Mouse (Mus musculus): ENCODE measurements at regions not wholly inside any gene's neighbourhood (a gene's known extent, or its start where the extent isn't known, plus 50 kb on each side); places are given as distances from the start of the nearest gene placed in this dataset.

- Histone ChIP-seq H3K4me1 (replicated peaks) (no peaks in the 10 kb centered on the region), H3K27me3 (ENCODE audit: insufficient read depth, poor library complexity, severe bottlenecking) (no peaks in the 10 kb centered on the region)
- WGBS, result 82% methylated on average over 4 of the region's 4 CpGs
Observed at GRCm38 (mm10) chr10:21672171-21672570, 79.2 kb downstream of the 1700020N01Rik start.

DNA sequence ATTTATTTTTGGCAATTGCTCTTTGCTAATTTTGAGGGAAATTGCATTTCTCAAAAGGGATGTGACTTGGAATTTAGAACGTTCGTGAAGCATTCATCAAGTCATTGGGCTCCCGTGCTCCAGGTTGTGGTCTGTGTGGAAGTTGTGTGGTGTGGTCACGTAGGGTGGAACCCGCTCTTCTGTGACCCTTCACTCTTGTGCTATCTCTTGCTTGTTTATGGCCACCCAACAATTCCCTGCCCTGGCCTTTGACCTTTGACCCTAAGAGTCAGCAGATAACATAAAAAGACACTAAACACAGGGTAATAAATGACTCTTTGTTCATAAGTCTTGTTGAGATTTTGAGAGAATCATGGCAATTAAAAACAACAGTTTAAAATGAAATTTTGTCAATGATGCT is 79.7 kb downstream of the 1700020N01Rik start:
- Histone ChIP-seq H3K27me3 (ENCODE audit: insufficient read depth, poor library complexity, severe bottlenecking) (no peaks in the 10 kb centered on the region), H3K4me3 (no peak overlapping the region), H3K4me1 (replicated peaks) (no peaks in the 10 kb centered on the region), H3K9me3 (no peaks in the 10 kb centered on the region), H3K27ac (no peak overlapping the region), H3K36me3 (no peaks in the 10 kb centered on the region)
- no peak for DNase-seq (ENCODE audit: low spot score)
- 50% methylated on average over 5 of the region's 5 CpGs for WGBS

More at GRCm38 (mm10) chr10:21672171-21672570, 79.2 kb downstream of the 1700020N01Rik start:
- DNase-seq (ENCODE audit: low spot score), result no peak
- no peaks in the 10 kb centered on the region for H3K9me3 ChIP-seq
- H3K27ac ChIP-seq, result no peak overlapping the region
- no peaks in the 10 kb centered on the region for H3K36me3 ChIP-seq
- no peak overlapping the region for H3K4me3 ChIP-seq

DNA sequence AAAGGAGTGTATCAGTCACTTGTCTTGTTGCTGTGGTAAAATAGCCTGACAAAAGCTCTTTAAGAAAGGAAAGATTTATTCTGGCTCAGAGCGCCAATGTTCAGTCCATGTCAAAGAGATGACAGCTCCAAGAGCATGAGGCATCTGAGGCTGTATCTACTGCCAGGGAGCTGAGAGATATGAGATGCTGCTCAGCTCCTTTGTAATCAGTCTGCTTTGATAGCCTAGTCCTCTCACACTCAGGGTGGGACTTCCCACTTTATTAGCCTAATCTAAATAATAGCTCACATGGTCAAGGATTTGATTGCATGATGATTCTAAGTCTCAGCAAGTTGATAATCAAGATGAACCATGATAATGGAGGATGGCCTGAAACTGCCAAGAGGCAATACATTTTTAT is 80.9 kb downstream of the 1700020N01Rik start:
- Histone ChIP-seq H3K27me3 (ENCODE audit: insufficient read depth, poor library complexity, severe bottlenecking) (no peaks in the 10 kb centered on the region), H3K4me1 (replicated peaks) (peaks cover under 1% of the 10 kb centered on the region), H3K36me3 (no peaks in the 10 kb centered on the region), H3K27ac (no peak overlapping the region), H3K4me3 (no peak overlapping the region), H3K9me3 (no peaks in the 10 kb centered on the region)
- 94% methylated on average over 1 of the region's 1 CpGs for WGBS
- DNase-seq (ENCODE audit: low spot score), result no peak

GRCm38 (mm10) chr10:21675786-21676185 is 82.8 kb downstream of the 1700020N01Rik start:
- no peak for DNase-seq (ENCODE audit: low spot score)
- no peaks in the 10 kb centered on the region for H3K27me3 ChIP-seq (ENCODE audit: insufficient read depth, poor library complexity, severe bottlenecking)
- H3K27ac ChIP-seq, result no peak overlapping the region
- H3K36me3 ChIP-seq, result no peaks in the 10 kb centered on the region
- WGBS, result 95% methylated on average over 14 of the region's 14 CpGs
- H3K4me1 ChIP-seq (replicated peaks), result peaks cover 17% of the 10 kb centered on the region
- no peak overlapping the region for H3K4me3 ChIP-seq
- H3K9me3 ChIP-seq, result no peaks in the 10 kb centered on the region

DNA sequence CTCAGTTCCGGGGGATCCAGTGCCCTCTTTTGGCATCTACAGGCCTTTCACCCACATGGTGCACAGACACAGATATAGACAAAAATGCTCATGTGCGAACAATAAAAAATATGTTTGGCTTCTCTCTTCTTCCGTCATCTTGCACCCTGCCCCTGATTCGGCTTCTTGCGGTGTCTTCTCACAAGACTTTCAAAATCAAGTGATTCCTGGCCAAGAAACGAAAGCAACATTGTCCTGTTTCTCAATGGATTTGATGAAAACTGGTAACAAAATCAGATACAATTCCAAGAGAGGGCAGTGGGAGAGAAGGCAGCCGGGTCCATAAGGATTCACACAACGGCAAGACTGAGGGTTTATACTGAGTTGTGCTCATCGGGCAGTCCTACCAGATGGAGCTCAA is 85.0 kb downstream of the 1700020N01Rik start:
- H3K4me1 ChIP-seq (replicated peaks), result peaks cover 22% of the 10 kb centered on the region
- 93% methylated on average over 9 of the region's 9 CpGs for WGBS
- no peak overlapping the region for H3K27ac ChIP-seq
- H3K4me3 ChIP-seq, result no peak overlapping the region
- no peaks in the 10 kb centered on the region for H3K27me3 ChIP-seq (ENCODE audit: insufficient read depth, poor library complexity, severe bottlenecking)
- H3K9me3 ChIP-seq, result no peaks in the 10 kb centered on the region
- no peak for DNase-seq (ENCODE audit: low spot score)
- H3K36me3 ChIP-seq, result no peaks in the 10 kb centered on the region

GRCm38 (mm10) chr10:21678372-21678771 is 85.4 kb downstream of the 1700020N01Rik start:
- DNase-seq (ENCODE audit: low spot score), result no peak
- 90% methylated on average over 6 of the region's 6 CpGs for WGBS
- Histone ChIP-seq H3K9me3 (no peaks in the 10 kb centered on the region), H3K4me1 (replicated peaks) (peaks cover 22% of the 10 kb centered on the region), H3K27ac (no peak overlapping the region), H3K4me3 (no peak overlapping the region), H3K27me3 (ENCODE audit: insufficient read depth, poor library complexity, severe bottlenecking) (no peaks in the 10 kb centered on the region), H3K36me3 (no peaks in the 10 kb centered on the region)

- Histone ChIP-seq H3K36me3 (no peaks in the 10 kb centered on the region), H3K27ac (peak overlapping the region; percentile 13; the same call in 1 of the 2 replicates), H3K4me3 (no peak overlapping the region), H3K9me3 (no peaks in the 10 kb centered on the region), H3K27me3 (ENCODE audit: insufficient read depth, poor library complexity, severe bottlenecking) (no peaks in the 10 kb centered on the region), H3K4me1 (replicated peaks) (peaks cover 22% of the 10 kb centered on the region)
- no peak for DNase-seq (ENCODE audit: low spot score)
- 57% methylated on average over 10 of the region's 10 CpGs for WGBS
Observed at GRCm38 (mm10) chr10:21678811-21679451, 86.0 kb downstream of the 1700020N01Rik start.

- WGBS, result 35% methylated on average over 4 of the region's 4 CpGs
- Histone ChIP-seq H3K4me3 (no peak overlapping the region), H3K27me3 (ENCODE audit: insufficient read depth, poor library complexity, severe bottlenecking) (no peaks in the 10 kb centered on the region), H3K27ac (no peak overlapping the region), H3K4me1 (replicated peaks) (peaks cover 38% of the 10 kb centered on the region), H3K9me3 (no peaks in the 10 kb centered on the region), H3K36me3 (no peaks in the 10 kb centered on the region)
- DNase-seq (ENCODE audit: low spot score), result peak; percentile 10
Observed at GRCm38 (mm10) chr10:21680789-21681188, 87.8 kb downstream of the 1700020N01Rik start.

- Histone ChIP-seq H3K4me3 (no peak overlapping the region), H3K4me1 (replicated peaks) (peaks cover 32% of the 10 kb centered on the region), H3K9me3 (no peaks in the 10 kb centered on the region), H3K27ac (no peak overlapping the region), H3K27me3 (ENCODE audit: insufficient read depth, poor library complexity, severe bottlenecking) (no peaks in the 10 kb centered on the region), H3K36me3 (no peaks in the 10 kb centered on the region)
- WGBS, result 54% methylated on average over 9 of the region's 9 CpGs
- no peak for DNase-seq (ENCODE audit: low spot score)
Observed at GRCm38 (mm10) chr10:21684286-21685013, 91.5 kb downstream of the 1700020N01Rik start.

DNA sequence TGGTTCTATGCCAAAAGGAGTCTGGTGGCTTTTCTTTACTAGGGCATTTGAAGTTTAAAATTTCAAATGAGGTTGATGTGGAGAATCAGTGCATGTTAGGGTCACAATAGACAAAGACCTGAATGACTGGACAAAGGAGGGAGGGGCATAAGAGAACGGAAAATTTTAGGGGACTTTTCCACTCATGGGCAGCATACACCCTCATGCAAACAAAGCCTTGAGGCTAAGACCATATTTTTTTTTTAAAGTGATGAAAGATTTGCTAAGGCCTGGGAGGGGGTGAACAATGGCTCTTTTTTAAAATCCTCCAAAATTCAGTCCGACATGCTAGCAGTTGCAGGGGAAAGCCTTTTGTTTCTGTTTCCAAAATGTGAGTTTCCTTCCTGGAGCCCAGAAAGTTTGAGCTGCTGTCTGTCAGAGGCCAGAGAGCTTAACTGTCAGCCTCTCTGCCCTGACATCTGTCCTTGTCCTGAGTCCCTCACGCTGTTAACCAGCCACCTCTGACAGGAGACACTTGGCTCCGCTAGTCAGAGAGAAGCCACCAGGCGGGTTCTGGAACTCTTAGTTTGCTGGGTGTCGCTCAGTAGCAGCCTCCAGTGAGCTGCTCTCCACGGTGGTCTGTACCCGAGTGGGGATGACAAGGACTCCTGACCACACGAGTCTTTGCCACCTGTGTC is 92.3 kb downstream of the 1700020N01Rik start:
- peak; percentile 27 for DNase-seq (ENCODE audit: low spot score)
- Histone ChIP-seq H3K9me3 (no peaks in the 10 kb centered on the region), H3K27ac (peak overlapping the region; percentile 16; the same call in 1 of the 2 replicates), H3K36me3 (no peaks in the 10 kb centered on the region), H3K4me1 (replicated peaks) (peaks cover 27% of the 10 kb centered on the region), H3K27me3 (ENCODE audit: insufficient read depth, poor library complexity, severe bottlenecking) (peaks cover 5% of the 10 kb centered on the region; the same call in 1 of the 2 replicates), H3K4me3 (no peak overlapping the region)
- 37% methylated on average over 9 of the region's 9 CpGs for WGBS

- Histone ChIP-seq H3K36me3 (no peaks in the 10 kb centered on the region), H3K4me3 (no peak overlapping the region), H3K9me3 (no peaks in the 10 kb centered on the region), H3K27ac (no peak overlapping the region), H3K27me3 (ENCODE audit: insufficient read depth, poor library complexity, severe bottlenecking) (peaks cover 5% of the 10 kb centered on the region; the same call in 1 of the 2 replicates), H3K4me1 (replicated peaks) (peaks cover 19% of the 10 kb centered on the region)
- 67% methylated on average over 9 of the region's 9 CpGs for WGBS
- DNase-seq (ENCODE audit: low spot score), result no peak
Observed at GRCm38 (mm10) chr10:21686060-21686459, 93.1 kb downstream of the 1700020N01Rik start.

DNA sequence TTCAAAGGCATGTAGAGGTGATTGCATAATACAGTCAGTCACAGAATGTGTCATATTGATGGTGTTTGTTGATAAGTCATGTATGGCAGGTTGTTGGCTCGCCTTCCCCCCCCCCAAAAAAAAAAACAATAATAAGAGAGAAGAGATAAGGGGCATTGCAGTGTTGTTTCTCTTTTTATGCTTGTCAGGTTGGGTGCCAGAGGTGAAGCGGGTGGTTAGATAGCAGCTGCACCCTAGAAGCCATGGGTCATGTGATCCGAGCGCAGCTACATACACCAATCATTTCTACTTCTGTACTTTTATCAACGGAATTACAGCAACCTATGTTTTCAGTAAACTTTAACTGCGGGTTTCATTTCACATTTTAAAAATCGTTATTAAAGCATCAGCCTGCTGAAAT is 94.5 kb downstream of the 1700020N01Rik start:
- Histone ChIP-seq H3K9me3 (no peaks in the 10 kb centered on the region), H3K27me3 (ENCODE audit: insufficient read depth, poor library complexity, severe bottlenecking) (peaks cover 5% of the 10 kb centered on the region; the same call in 1 of the 2 replicates), H3K27ac (no peak overlapping the region), H3K36me3 (no peaks in the 10 kb centered on the region), H3K4me1 (replicated peaks) (peaks cover 17% of the 10 kb centered on the region), H3K4me3 (no peak overlapping the region)
- WGBS, result 88% methylated on average over 7 of the region's 7 CpGs
- DNase-seq (ENCODE audit: low spot score), result no peak

- Histone ChIP-seq H3K36me3 (no peaks in the 10 kb centered on the region), H3K27me3 (ENCODE audit: insufficient read depth, poor library complexity, severe bottlenecking) (peaks cover 5% of the 10 kb centered on the region; the same call in 1 of the 2 replicates), H3K4me1 (replicated peaks) (peaks cover 17% of the 10 kb centered on the region), H3K4me3 (no peak overlapping the region), H3K27ac (no peak overlapping the region), H3K9me3 (no peaks in the 10 kb centered on the region)
- 82% methylated on average over 7 of the region's 7 CpGs for WGBS
- no peak for DNase-seq (ENCODE audit: low spot score)
Observed at GRCm38 (mm10) chr10:21688513-21688912, 95.6 kb downstream of the 1700020N01Rik start.
